Mouse (Mus musculus): ENCODE measurements at regions not wholly inside any gene's neighbourhood (a gene's known extent, or its start where the extent isn't known, plus 50 kb on each side); places are given as distances from the start of the nearest gene placed in this dataset.

DNA sequence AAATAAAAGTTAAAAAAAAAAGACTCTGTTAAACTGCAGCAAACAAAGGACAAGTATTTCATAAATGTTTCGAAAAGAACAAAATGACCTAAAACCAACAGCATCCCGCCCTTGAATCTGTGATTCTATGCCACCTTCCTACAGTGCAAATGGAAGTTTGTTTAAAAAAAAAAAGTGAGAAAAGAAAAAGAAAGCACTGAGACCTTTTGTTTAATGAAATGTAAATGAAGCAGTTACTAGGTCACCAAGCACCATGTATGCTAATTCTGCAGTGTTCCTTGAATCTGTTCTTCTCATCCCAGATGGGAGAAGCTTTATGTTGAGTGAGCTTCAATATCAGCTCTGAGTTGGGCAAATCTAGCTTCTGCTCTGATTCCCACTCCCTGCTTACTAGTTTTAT lies 64.8 kb downstream of the Dnajb9 start:
- no peak for DNase-seq (ENCODE audit: low read depth, low spot score)

DNA sequence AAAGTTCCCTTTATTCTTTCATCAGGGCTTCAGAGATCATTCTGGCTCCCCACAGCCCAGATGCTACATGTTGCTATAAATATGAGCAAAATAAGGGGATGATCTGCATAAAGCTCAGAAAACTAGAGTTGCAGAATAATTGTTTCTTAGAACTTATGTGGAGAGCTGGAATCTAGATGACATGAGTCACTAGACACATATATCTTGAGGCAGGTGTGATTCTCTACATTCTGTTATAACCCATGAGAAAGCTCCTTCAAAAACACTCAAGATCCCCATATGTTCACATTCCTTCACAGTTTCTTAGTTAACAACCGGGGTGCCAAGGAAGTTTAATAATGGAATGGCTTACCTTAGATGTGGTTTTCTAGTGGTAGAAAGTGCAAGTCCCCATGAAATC lies 71.1 kb downstream of the Dnajb9 start:
- DNase-seq (ENCODE audit: low read depth, low spot score) = no peak

DNA sequence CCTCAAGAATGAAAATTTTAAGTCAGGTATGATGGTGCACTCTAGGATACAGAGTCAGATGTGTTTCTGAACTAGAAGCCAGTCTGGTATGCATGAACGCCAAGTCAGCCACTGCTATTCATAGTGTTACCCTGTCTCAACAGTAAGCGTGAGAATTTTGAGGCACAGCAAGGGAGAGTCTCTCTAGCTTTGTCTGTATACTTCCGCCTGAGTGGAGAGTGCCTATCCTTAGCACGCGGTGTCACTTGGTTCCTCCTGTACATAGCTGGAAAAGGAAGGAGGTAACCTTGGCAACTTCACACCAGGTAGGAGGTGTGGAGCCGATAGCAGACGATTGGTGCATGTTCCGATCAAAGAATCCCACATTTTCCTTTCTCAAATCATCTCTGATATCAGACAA lies 81.3 kb downstream of the Dnajb9 start:
- no peak for DNase-seq (ENCODE audit: low read depth, low spot score)

DNA sequence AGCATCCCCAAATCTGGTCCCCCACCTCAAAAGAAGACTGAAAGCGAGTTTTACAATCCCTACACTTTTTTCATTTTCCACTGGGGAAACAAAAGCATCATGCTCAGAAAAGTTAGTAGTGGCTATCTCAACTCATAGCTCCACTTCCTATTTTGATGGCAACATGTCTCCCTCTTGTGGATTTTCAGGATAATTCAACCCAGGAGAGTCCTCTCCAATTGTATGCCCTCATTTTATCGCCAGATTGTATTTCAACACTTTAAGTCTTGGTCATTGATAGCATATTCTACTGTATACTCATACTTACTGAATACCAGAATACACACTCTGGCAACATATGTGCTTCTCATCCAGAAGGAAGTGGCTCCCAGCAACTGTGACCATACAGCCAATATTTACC lies 105.0 kb downstream of the Dnajb9 start:
- DNase-seq (ENCODE audit: low read depth, low spot score) = peak; percentile 63

DNA sequence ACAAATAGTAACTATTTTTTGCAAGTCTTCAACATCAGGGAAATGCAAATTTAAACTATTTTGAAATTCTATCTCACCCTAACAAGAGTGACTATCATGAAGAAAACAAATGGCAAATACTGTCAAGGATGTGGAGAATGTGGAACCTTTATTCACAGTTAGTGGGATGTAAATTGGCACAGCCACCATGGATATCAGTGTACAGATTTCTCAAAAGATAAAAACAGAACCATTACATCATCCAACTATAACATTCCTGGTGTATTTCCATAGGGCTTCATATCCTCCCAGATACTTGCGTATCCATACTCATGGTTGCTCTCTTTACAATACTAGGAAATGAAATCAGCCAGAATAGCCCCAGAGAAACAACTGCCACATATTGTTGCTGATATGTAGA lies 110.9 kb downstream of the Dnajb9 start:
- no peak for DNase-seq (ENCODE audit: low read depth, low spot score)

DNA sequence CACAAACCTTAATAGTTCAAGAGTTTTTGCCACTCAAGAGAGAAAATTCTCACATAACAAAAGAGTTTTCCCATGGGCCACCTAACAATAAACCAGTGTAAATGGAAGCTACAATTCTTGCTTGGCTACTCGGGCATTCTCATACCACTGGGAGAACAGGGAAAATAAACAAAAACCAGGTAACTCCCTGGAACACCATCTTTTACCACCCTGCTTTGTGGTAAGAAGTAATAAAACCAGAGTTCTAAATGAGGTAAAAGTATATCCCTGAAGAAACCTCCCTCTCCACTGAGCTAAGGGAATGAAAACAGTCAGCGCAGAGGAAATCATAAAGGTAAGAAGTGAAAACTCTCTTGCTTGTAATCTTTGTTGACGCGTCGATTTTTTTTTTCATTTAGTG lies 138.4 kb downstream of the Dnajb9 start:
- no peak for DNase-seq (ENCODE audit: low read depth, low spot score)

DNA sequence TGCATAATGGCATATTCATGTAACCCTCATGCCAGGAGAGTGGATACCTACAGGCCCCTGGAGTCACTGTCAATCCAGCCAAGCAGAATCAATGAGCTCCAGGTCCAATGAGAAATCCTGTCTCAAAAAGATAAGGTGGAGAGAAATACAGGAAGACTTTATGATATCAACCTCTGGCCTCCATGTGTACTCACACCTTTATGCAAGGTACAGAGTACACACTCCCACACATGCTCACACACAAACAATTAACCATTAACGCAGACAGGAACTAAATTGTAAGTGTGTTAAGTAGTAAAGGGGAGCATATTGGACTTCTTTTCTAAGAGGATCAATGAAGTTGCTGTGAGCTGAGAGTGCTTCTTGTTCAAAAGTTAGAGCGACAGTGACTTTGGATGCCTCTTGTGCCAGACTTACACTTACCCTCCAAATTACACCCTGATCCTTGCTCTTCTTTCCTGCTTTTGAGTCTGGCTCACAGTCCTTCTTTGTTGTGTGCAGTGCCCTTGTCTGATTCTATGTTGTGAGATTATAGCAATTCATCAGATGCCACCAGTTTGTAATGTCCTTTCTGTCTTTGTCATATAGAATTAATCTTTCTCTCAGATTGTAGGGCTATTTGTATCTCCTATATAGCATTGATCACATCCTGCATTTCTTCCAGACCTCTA lies 153.5 kb downstream of the Dnajb9 start:
- no peak for DNase-seq (ENCODE audit: low read depth, low spot score)

DNA sequence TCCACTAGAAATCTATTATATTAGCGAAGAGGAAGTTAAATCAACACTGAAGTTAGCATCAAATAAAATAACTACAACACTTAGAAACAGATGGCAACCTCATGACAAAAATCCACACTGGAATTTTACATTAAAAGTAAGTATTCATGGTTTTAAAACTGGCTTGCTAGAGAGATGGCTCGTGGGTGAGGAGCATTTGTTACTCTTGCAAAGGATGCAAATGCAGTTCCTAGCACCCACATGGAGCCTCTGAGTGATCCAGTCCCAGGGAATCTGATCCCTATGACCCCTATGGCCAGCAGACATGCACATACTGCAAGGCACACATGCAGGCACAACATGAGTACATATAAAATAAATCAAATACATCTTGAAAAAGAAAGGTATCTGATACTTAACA lies 164.3 kb downstream of the Dnajb9 start:
- DNase-seq (ENCODE audit: low read depth, low spot score) = no peak

DNA sequence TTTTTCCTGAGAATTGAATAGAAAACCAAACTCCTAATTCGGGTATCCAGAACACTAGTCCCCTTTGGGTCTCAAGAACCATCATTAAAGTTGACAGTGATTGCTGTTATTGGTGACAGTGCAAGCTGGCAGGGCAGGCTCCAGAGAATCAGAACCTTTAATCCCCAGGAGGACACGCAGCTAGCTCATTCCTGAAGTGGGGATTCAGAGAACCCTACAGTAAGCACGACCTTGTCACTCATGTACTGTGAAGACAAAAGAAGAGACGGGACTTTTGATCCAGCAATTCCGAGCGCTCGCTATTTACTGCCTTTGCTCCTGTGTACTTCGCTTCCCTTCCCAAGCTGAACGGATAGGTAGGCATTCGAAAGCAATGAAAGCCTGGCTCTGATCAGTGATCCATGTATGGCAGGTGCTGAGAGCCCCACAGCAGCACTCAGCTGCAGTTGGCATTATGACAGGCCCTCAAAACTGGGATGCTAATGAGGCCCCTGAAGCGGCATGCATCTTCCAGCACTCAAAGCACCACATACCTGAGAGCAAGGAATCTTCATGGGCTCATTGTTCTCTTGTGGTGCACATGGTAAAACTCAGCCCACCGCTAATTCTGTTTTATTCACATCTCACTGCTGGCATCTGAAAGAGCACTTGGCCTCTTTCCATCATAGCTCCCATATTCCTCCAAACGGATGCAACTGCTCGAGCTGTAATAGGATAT lies 165.6 kb downstream of the Dnajb9 start:
- no peak for DNase-seq (ENCODE audit: low read depth, low spot score)

DNA sequence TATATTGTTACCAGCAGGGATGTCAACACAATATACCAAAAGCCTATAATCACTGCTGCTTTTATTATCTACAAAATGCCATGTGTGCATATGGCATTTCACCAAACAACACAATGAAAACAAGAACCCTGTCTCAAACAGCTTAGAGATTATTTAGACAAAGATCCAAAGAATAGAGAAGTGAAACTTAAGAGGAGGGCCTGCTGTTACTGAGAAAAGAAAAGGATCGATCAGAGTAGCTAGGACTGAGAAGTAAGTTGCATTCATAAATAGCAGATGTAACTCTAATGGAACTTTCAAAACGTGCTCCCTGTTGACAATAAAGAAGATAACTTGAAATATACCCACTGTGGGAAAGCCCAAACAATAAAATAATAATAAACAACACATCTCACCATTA lies 203.3 kb downstream of the Dnajb9 start:
- DNase-seq (ENCODE audit: low read depth, low spot score) = no peak

DNA sequence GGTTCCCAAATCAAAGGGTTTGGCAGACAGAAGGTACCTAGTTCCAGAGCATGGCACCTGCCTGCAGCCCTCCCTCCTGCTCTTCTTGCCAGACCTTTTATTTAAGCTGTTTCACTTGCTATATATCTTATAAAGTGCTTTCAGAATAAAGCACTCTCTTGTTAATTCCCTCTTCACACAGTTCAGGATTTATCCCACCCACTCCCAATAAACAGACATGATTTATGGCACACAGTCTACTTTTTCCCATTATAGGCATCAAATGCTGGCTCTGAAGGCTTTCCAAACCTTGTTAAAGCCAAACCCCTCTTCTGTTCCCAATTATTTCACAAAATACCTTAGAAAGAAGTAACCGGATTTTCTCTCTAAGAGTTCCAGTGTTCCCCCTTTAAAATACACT lies 226.6 kb downstream of the Dnajb9 start:
- no peak for DNase-seq (ENCODE audit: low read depth, low spot score)

DNA sequence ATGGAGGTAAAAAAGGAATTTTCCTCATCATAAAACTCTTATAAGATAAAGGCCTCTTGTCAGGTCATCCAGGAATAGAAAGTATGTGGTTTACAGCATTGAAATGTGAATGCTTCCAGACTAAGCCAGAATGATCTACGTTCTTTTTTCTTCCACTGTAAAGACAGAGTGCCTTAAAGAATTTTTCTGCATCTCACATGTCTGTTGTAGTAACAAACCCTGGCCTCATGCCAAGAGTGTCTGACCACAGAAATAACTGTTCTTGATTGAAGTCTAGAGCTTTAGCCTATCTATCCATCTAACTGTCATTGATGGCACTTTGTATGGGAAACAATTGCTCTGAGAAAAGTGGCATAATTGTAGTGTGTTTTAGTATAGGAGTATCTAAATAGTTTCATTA lies 246.2 kb downstream of the Dnajb9 start:
- peak; percentile 3 for DNase-seq (ENCODE audit: low read depth, low spot score)

DNA sequence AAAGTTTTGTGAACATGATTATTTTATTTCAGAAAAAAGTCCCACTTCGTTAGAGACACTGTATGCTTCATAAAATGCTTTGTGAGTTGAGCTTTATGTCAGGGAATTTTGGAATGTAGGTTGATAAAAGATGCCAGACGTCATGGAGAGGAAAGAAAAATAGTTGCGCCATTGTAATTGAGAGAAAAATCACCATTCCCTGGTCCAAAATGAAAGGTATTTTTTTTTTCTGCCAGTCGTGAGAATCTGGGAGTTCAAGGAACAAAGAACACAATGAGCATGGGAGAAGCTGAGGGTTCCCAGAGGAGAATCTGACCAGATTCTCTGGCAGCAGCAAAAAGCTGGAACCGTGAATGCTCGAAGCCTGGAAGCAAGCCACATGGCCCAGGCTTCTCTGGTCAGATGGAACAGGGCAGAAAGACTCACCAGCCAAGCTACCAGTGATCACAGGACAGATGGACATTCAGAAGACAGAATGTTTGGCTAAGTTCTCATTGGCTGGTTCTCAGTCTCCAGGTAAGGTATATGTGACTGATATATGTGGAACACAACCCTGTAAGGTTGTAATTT lies 247.5 kb downstream of the Dnajb9 start:
- no peak for DNase-seq (ENCODE audit: low read depth, low spot score)

DNA sequence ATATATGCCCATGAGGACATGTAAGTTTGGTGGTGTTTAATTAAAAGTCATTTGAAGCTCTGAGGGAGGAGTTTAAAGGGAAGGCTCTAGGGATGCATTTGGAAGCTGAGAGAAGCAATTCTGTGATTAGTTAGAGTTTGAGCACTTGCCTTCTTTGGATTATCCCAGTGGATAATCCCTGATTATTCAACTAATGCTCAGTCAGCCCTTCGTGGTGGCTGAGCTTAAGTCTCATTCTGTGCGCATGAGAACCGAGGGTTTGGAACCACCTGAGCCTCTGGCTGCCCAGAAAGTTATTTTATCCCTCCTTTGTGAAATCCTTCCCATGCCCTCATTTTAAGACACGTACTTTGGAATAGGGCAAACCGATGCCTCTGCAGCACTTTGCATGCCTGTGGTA lies 285.9 kb downstream of the Dnajb9 start:
- DNase-seq (ENCODE audit: low read depth, low spot score) = no peak

DNA sequence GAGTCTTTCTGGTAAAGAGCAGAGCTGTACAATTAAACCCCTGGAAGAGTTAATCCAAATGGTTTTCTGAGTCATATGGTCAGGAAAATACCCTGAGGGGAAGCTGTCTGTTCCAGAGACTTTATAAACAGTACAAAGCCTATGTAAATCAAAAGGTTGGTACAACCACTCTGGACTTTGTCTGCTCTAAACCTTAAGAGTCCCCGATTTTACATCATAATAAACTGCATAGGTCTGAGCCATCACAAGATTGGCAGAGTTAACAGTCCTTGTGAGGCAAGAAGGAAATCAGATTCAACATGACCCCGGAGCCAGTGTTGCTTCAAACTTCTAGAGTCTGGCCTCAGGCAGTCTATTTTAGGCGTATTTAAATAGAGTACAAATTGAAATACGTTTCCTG lies 289.7 kb downstream of the Dnajb9 start:
- no peak for DNase-seq (ENCODE audit: low read depth, low spot score)

DNA sequence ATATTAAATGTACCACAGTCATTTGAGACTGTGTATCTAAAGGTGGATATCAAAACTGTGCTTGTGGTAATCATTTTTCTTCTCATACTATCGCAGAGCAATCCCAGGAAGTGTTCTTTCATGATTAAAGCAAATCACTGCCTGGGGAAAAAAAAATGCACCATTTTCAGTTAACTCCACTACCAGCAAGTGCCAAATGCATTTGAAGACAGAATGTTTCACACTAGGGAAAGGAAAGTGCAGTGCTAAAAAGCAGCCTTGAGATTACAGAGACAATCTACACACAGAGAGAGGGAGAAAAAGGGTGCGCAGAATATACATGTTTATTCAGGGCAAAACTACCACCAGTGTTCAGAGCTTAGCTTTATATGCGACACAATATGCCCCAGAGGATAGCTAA lies 291.0 kb downstream of the Dnajb9 start:
- DNase-seq (ENCODE audit: low read depth, low spot score) = no peak

DNA sequence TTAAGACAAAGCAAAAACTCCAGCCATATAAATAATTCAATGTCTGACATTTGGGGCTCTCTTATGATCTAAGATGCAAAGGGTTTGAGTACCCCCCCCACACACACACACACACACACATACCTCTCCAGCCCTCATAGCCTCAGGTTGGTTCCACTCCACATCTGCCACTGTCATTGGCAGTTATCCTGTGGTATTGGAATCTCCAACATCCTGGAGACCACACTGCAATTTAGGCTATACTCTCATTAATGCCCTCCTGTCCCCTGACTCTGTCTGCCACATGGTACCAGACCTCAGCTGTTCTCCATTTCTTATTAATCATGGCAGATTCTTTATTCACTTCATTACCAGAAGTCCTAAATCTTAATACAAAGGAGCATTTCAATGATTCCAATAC lies 293.3 kb downstream of the Dnajb9 start:
- DNase-seq (ENCODE audit: low read depth, low spot score) = no peak

DNA sequence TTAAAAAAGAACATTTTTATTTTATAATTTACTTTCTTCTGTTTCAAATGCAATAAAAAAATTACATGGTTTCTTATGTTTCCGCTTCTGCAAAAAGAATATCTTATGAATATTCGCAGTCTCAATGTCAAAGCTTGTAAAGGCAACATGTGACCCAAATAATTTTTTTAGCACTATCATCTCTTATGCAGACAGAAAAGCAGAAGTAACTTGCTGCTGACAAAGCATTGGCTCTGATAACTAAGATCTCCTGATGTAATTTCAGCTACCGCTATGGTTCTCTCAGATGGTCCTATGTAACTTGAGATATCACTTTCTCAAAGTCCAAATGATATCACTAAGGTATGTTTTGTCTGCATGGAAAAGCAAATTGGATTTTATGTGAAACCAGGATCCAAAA lies 310.9 kb downstream of the Dnajb9 start:
- DNase-seq (ENCODE audit: low read depth, low spot score) = no peak

DNA sequence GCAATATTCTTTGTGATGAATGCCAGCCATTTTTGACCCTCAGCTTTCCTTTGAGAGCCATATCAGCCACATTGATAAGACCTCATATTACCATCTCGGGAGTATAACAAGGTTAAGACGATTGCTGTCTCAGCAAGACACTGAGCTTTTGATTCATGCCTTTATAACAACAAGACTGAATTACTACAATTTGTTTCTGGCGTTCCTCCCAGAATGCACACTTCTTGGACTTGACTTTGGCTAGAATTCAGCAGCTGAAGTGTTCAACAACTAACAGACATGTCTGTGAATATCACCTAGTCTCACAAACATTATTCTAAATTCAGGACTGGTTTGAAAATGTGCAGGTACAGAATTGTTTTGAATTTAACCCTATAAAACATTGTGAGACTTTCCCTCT lies 324.5 kb downstream of the Dnajb9 start:
- DNase-seq (ENCODE audit: low read depth, low spot score) = no peak

DNA sequence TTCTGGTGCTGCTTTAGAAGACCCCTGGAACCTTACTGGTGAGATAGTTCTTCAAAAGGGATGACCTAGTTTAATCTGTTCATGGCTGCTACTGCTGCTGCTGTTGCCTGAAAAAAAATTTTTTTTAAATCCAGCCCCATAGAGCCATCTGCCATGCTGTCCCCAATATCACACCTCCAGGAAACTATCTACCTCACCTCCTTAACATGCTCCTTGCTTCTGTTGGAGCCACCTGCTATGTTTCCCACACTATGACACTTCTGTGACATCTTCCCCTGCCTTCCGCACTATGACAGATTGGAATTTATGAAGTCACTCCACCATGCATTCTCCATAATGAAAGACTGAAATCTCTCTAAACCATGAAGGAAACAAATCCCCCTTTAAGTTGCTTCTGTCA lies 349.6 kb downstream of the Dnajb9 start:
- DNase-seq (ENCODE audit: low read depth, low spot score) = no peak

DNA sequence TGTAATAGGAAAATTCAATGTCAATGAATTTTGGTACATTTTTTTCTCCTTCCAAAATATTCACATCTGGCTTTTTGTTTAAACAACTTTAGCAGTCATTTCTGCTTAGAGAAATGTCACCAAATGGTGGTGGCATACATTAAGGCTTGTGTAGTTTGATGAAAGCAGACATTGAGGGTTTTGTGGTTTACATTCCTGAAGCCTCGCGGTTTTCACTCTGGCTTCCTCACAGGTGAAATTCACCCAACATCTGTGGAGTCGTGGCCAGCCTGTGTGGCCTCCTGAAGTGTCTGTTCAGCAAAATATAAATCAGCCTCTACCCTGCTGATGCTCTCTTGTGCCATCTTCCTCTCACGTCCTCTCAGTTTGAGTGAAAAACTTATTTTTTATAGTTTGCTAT lies 353.8 kb downstream of the Dnajb9 start:
- no peak for DNase-seq (ENCODE audit: low read depth, low spot score)

DNA sequence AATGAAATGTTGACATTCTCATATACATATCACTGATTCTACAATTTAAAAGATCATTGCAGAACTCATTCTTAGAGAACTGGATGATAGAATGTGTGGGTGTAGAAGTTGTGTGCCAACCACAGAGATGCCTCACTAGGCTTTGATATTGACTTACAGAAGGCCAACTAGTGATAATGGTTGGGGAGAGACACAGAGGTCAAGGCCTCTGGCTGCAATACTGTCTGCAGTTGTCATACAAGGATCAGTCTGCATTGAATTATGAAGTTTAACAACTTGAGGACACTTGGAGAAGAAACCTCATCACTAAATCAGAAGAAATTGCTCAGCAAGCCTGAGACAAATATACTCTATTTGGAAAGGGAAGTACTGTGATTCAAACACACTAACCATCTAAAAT lies 357.9 kb downstream of the Dnajb9 start:
- DNase-seq (ENCODE audit: low read depth, low spot score) = no peak

DNA sequence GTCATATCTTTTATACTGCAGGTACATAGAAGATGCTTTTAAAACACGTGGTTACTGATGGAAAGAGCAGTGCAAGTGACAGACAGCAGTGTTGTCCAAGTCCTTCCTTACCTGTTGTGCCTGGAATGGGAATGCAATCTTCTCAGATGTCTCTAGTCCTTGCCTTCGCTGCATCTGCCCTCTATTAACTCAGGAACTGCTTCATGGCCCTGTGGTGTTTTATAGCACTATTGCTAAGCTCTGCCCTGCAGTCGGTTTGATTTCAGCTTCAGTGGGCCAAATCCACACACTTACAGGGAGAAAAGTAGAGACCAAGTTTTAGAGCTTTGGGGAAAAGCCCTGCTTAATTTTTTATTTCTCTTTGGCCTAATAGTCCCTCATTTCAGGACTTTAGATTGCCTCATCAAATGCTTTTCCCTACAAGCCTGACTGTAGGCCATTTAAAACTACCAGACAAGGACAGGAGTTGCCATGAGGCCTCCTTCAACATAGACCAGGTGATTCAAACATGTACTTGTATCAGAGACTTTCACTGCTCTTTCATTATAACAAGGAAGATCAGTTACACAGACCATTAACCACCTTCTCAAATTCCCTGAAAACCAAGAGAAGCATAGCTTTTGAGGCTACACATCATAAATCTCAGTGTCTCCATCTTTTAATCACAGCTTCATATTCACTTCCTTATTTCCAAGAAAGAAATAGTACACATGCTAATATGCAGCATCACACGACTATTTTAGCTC lies 358.7 kb downstream of the Dnajb9 start:
- DNase-seq (ENCODE audit: low read depth, low spot score) = no peak
